Mouse (Mus musculus): ENCODE data around the gene Psg16. TPM values are rescaled to one million over a fixed set of nuclear protein-coding genes. Genes with fewer than 3 reads are reported as not detected.

Psg16 gene
- total and polyA plus RNA-seq, 3 experiments, result 0.33 to 0.58 (median 0.35) TPM

- peak; percentile 48 for DNase-seq
Observed at GRCm38 (mm10) chr7:17101631-17102030, 27.8 kb downstream of the Psg16 start.

- no peak for DNase-seq
Observed at GRCm38 (mm10) chr7:17135307-17135706, 61.5 kb downstream of the Psg16 start.

- no peak for DNase-seq
Observed at GRCm38 (mm10) chr7:17149931-17150330, 76.1 kb downstream of the Psg16 start, which contains the start of gene Ceacam3. Gene Ceacam3 (plus strand): TSS chr7:17150282.

GRCm38 (mm10) chr7:17155634-17156033 is 81.8 kb downstream of the Psg16 start:
- peak; percentile 47 for DNase-seq

GRCm38 (mm10) chr7:17156885-17157677 is 83.2 kb downstream of the Psg16 start:
- DNase-seq, result no peak

- DNase-seq, result no peak
Observed at GRCm38 (mm10) chr7:17159011-17159410, 85.2 kb downstream of the Psg16 start.

GRCm38 (mm10) chr7:17171827-17172226 is 98.0 kb downstream of the Psg16 start:
- DNase-seq, result no peak

Other genes with a start within 250 kb of the Psg16 start
- 10 to 100 TPM; 16.0 to 18.4 TPM for gene Prkd2, start 231.1 kb upstream of the Psg16 start, total RNA-seq (2021)
- 39.2 and 47.2 TPM in 2 replicates for gene Prkd2, start 231.1 kb upstream of the Psg16 start, polyA plus RNA-seq (2012; rRNA removed)
- gene Dact3, start 198.7 kb upstream of the Psg16 start, total RNA-seq (2021), result 1 to 10 TPM; 2.5 to 5.3 TPM
- gene Dact3, start 198.7 kb upstream of the Psg16 start, polyA plus RNA-seq (2012; rRNA removed), result 16.2 and 22.1 TPM in 2 replicates
- under 1 TPM; 0.43 to 0.69 TPM for gene Gng8, start 182.3 kb upstream of the Psg16 start, total RNA-seq (2021)
- 1.0 and 1.7 TPM in 2 replicates for gene Gng8, start 182.3 kb upstream of the Psg16 start, polyA plus RNA-seq (2012; rRNA removed)
- gene Ptgir, start 167.6 kb upstream of the Psg16 start, total RNA-seq (2021), result 1 to 10 TPM in 1 of 2 experiments, under 1 TPM in 1; 0.98 to 3.8 TPM
- 4.0 and 4.8 TPM in 2 replicates for gene Ptgir, start 167.6 kb upstream of the Psg16 start, polyA plus RNA-seq (2012; rRNA removed)
- 100 to 1,000 TPM; 254 to 261 TPM for gene Calm3, start 149.9 kb upstream of the Psg16 start, total RNA-seq (2021)
- gene Calm3, start 149.9 kb upstream of the Psg16 start, polyA plus RNA-seq (2012; rRNA removed), result 402 and 408 TPM in 2 replicates
- 10 to 100 TPM; 19.7 to 47.9 TPM for gene Pnmal2, start 129.4 kb upstream of the Psg16 start, total RNA-seq (2021)
- 9.9 and 10.9 TPM in 2 replicates for gene Pnmal2, start 129.4 kb upstream of the Psg16 start, polyA plus RNA-seq (2012; rRNA removed)
- gene Pnmal1, start 114.4 kb upstream of the Psg16 start, total RNA-seq (2021), result 1 to 10 TPM; 2.6 to 7.2 TPM
- gene Pnmal1, start 114.4 kb upstream of the Psg16 start, polyA plus RNA-seq (2012; rRNA removed), result 0.45 and 0.57 TPM in 2 replicates
- 1 to 10 TPM; 1.1 to 1.6 TPM for gene Gm42372, start 91.0 kb upstream of the Psg16 start, total RNA-seq (2021)
- 0.13 and 0.33 TPM in 2 replicates for gene Gm42372, start 91.0 kb upstream of the Psg16 start, polyA plus RNA-seq (2012; rRNA removed)
- gene Ccdc8, start 81.3 kb upstream of the Psg16 start, total RNA-seq (2021), result 10 to 100 TPM; 13.6 to 28.9 TPM
- gene Ccdc8, start 81.3 kb upstream of the Psg16 start, polyA plus RNA-seq (2012; rRNA removed), result 7.3 and 7.5 TPM in 2 replicates
- gene Ppp5c, start 46.1 kb upstream of the Psg16 start, total RNA-seq (2021), result 10 to 100 TPM; 82.2 to 86.0 TPM
- gene Ppp5c, start 46.1 kb upstream of the Psg16 start, polyA plus RNA-seq (2012; rRNA removed), result 164 and 179 TPM in 2 replicates
- gene Hif3a, start 11.6 kb upstream of the Psg16 start, total RNA-seq (2021), result 1 to 10 TPM; 1.6 to 3.2 TPM
- gene Hif3a, start 11.6 kb upstream of the Psg16 start, polyA plus RNA-seq (2012; rRNA removed), result 3.1 and 4.0 TPM in 2 replicates
- not detected for gene Ceacam3, start 76.2 kb downstream of the Psg16 start, total RNA-seq (2021)
- gene Ceacam3, start 76.2 kb downstream of the Psg16 start, polyA plus RNA-seq (2012; rRNA removed), result not detected in 2 replicates
- not detected for gene Psg29, start 129.4 kb downstream of the Psg16 start, total RNA-seq (2021)
- gene Psg29, start 129.4 kb downstream of the Psg16 start, polyA plus RNA-seq (2012; rRNA removed), result not detected in 2 replicates